Mouse (Mus musculus) retina, postnatal 7 days (tissue): ENCODE results near the gene Hdac7.
"Not testable (repeated sequence)": the region's sequence is repeated elsewhere in the genome, so short reads cannot be mapped to it uniquely, and the experiment has no call there.

ENCODE experiments used
- DNase-seq: peaks from one replicate; pipeline ENCODE4 v3.0.0-alpha.2; 2012; ENCODE audit warnings: low read depth, low spot score

Hdac7 gene

GRCm38 (mm10) chr15:97844037-97845034 lies at the start of gene Hdac7:
Hdac7 (minus strand) TSS chr15:97844502.
- DNase-seq = no peak

- DNase-seq = no peak
Observed at GRCm38 (mm10) chr15:97892506-97892905, 48.2 kb upstream of the Hdac7 start.

- DNase-seq = no peak
Observed at GRCm38 (mm10) chr15:97890450-97890849, 46.1 kb upstream of the Hdac7 start.

- no peak for DNase-seq
Observed at GRCm38 (mm10) chr15:97890017-97890416, 45.7 kb upstream of the Hdac7 start.

- no peak for DNase-seq
Observed at GRCm38 (mm10) chr15:97887541-97888016, 43.3 kb upstream of the Hdac7 start.

DNA sequence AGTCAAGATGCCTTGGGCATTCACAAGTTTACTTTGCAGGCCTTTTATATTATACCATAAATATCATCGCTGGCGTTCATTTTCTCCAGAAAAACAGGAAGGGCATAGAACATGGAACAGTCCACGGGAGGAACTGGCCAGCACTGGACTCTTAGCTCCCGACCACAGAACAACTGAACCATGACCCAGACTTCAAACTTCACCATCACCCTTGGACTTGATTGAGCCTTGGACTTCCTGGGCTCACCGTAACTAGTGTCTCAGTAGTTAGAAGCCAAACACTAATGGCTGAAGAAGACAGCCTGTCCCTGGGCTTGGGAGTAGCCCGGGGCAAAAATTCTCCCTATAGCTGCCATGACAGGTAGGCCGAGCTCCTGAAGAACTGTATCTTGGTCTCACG lies 37.1 kb upstream of the Hdac7 start:
- no peak for DNase-seq

- no peak for DNase-seq
Observed at GRCm38 (mm10) chr15:97880441-97880840, 36.1 kb upstream of the Hdac7 start.

DNA sequence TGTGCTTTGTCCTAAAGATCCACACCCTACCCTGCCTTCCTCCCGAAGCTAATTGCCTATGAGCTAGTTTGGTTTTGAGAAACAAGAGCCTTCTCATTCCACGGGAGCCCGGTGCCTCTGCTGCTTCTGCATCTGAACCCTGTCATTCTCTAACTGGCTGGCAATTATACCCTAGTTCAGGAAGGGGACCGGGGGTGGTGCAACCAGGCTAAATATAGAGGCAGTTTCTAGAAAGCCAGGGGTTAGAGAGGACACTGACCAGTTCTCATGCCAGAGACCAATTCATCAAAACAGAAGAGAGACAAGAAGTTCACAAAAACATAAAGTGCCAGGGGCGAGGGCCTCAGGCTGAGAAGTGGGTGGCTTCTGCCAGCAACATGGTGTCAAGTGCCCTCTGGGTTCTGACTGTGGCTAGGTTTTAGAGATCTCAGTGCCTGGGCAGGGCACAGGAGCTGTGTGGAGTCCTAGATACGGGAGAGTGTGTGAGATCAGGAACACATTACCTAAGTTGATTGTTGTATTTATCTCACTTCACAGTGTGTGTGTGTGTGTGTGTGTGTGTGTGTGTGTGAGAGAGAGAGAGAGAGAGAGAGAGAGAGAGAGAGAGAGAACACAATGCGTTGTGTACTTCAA lies 34.5 kb upstream of the Hdac7 start:
- no peak for DNase-seq

DNA sequence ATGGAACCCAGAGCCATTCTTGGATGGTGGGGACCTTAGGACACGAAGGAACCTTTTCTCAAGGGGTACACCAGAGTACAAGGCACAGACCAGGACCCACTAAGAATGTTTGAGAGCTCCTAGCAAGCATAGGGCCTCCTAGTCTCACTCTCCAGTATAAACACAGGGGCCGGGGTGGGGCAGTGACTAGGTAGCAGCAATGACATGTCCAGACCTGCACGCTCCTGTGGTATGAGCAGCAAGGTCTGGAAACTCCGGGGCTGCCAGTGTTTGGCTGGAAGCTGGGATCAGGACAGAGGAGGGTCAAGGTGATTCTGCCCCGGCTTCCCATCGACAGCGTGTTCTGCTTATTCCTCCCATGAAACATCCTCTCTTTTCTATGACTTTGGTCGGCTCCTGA lies 31.5 kb upstream of the Hdac7 start:
- DNase-seq = no peak

GRCm38 (mm10) chr15:97873717-97874116 lies 29.4 kb upstream of the Hdac7 start:
- DNase-seq = no peak

GRCm38 (mm10) chr15:97872161-97872560 lies 27.9 kb upstream of the Hdac7 start:
- no peak for DNase-seq

DNA sequence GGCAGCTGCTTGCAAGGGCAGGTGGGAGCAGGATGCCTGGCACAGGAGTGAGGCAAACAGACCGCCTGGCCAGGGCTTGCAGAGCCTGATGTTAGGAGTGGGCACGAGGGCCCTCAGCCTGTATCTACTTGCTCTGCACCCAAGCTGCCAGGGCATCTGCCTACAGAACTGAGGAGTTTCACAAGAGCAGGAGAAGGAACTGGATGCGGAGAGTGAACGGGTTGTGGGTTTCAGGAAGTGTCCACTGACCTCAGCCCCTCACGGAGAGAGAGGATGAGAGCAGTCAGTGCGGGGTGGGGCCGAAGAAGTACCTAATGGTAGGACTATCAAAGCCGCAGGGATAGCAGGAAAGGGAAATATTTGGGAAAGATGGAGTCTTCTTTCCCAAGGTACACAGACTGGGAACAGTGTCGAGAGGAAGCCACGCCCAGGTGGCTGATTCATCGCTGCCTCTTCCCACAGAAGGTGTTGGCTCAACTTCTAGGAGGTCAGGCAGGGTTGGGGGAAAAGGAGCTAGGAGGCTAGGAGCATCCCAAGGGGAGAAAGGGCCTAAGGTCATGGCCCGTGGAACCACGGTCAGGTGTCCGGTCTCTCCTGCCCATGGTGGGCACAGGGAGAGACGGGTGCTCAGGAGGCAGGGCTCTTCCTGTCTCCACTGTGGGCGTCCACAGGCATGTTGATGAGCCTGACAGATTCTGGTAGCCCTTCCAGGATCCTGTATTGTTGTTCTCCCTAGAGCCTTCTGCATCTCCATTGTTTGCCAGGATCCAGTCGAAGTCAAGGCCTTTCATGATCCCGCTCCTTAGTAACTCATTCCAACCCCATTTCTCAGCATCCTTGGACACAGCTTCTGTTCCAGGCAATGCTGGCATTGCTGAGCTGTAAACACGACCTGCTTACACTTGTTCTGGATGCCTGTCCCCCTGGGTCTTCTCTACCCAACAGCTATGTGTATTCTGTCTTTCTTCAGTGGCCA lies 27.0 kb upstream of the Hdac7 start:
- DNase-seq = no peak

DNA sequence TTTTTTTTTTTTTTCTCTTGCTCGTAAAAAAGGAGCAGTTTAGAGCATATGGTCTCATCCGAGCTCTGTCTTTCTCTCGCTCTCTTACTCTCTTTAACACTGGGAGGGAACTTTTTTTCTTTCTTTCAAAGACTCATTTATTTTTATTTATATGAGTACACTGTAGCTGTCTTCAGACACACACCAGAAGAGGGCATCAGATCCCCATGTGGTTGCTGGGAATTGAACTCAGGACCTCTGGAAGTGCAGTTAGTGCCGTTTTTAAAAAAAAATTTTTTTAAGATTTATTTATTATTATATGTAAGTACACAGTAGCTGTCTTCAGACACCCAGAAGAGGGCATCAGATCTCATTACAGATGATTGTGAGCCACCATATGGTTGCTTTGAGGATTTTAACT lies 25.8 kb upstream of the Hdac7 start:
- not testable (repeated sequence) for DNase-seq

GRCm38 (mm10) chr15:97868985-97869384 lies 24.7 kb upstream of the Hdac7 start:
- no peak for DNase-seq

DNA sequence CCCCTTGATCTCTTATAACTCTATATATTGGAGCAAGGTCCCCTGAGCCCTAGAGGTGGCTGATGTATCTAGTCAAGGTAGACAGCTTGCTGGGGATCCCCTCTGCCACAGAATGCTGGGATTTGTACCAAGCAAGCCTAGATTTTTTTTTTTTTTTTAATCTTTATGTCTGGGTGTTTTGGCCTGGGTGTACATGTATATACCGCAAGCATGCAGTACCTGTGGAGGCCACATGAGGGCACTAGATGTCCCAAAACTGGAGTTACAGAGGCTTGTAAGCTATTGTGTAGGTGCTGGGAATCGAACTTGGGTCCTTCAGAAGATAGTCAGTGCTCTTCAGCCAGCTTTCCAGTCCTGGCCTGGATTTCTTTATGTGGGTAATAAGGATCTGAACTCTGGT lies 21.7 kb upstream of the Hdac7 start:
- DNase-seq = no peak

GRCm38 (mm10) chr15:97865175-97865574 lies 20.9 kb upstream of the Hdac7 start:
- no peak for DNase-seq

DNA sequence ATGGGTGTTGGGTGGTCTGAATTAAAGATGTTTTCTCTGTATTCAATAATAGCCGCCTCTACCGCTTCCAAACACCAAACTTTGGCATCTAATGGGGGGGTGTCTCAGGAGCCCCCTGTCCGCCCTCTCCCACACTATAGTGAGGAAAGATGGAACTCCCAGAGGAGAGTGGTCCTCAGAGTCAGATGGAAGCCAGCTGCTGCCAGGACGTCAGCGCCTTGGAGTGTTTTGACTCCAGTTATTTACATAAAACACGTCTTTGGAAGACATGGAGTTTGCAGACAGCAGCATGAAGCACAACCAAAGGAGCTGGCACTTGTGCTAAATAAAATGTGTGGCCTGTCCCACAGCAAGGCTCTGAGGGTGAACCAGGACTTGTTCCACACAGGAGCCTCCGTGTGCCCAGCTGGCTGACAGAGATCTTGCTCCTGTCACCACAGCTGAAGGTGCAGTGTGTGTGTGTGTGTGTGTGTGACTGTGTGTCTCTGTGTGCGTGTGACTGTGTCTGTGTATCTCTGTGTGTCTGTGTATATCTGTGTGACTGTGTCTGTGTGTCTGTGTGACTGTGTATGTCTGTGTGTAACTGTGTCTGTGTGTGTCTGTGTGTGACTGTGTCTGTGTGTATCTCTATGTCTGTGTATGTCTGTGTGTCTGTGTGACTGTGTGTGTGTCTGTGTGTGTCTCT lies 20.2 kb upstream of the Hdac7 start:
- DNase-seq = no peak

GRCm38 (mm10) chr15:97863494-97863881 lies 19.2 kb upstream of the Hdac7 start:
- no peak for DNase-seq

- DNase-seq = peak; percentile 39
Observed at GRCm38 (mm10) chr15:97862881-97863493, 18.7 kb upstream of the Hdac7 start.

GRCm38 (mm10) chr15:97860353-97860752 lies 16.1 kb upstream of the Hdac7 start:
- DNase-seq = no peak
